ENCODE assay signal across 10 mouse cellular contexts in the genomic region with DNA sequence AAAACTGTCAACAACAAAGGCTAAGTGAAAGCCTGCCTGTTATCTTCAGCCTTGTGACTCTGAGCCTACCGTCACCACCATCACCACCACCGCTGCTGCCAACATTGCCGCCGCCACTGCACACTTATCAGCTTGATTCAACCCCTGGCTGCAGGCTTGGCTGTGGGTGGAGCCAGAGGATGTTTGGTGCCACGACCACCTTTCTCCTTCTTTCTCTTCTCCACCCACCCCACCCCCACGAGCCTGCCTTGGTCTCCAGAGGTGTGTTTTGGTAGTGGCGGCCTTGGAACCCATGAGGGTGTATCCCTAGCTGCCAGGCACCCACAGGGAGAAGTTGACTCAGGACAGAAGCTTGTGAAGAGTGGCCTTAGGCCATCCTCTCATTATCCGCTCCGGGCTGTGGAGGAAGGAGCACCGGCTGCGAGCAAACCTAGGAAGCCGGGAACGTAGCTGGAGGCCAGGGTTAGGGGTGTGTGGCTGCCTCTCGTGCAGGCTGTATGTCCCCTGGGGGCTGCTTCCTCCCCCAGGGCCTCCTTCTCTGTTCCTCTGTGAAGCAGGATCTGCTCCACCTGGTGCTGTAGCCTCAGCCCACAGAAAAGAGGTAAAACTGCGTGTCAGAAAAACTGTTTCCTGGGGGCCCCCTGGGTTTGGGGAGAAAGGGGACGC. TPM values are rescaled to one million over a fixed set of nuclear protein-coding genes. Genes with fewer than 3 reads are reported as not detected.
DNase-seq lines count a peak whose midpoint lies in the region; ATAC-seq and TF ChIP-seq lines count a peak whose summit lies in the region.
"Had no signal": no experiment of that assay in that cellular context is flagged by ENCODE, and none has a peak within 500 bp of the region (broad histone marks: within the 10 kb centered on the region; RNA-seq: fewer than 3 reads in every experiment).

No protein-coding gene starts in this region.

- WGBS in hindbrain, embryonic 10.5 days: 63% methylated on average over 16 of the region's 16 CpGs
- WGBS in hindbrain, embryonic 14.5 days: 66% methylated on average over 16 of the region's 16 CpGs
- WGBS in bone marrow, adult 2 months: 61% methylated on average over 16 of the region's 16 CpGs
- WGBS in hindbrain, embryonic 15.5 days: 61% methylated on average over 16 of the region's 16 CpGs

- no peaks in the 10 kb centered on the region for H3K9me3 ChIP-seq in hindbrain, embryonic 10.5 days
- H3K9me3 ChIP-seq in hindbrain, embryonic 14.5 days (ENCODE audit: control insufficient read depth, low read length): no peaks in the 10 kb centered on the region
- H3K9me3 ChIP-seq in hindbrain, embryonic 15.5 days: no peaks in the 10 kb centered on the region

- H3K36me3 ChIP-seq in hindbrain, embryonic 10.5 days: no peaks in the 10 kb centered on the region
- H3K36me3 ChIP-seq in hindbrain, embryonic 14.5 days (replicated peaks; ENCODE audit: control insufficient read depth, insufficient read depth): no peaks in the 10 kb centered on the region
- no peaks in the 10 kb centered on the region for H3K36me3 ChIP-seq in hindbrain, embryonic 15.5 days

- no peak for DNase-seq in hindbrain, embryonic 10.5 days (ENCODE audit: low spot score)
- DNase-seq in hindbrain, embryonic 14.5 days (ENCODE audit: low spot score): no peak
- DNase-seq in naive thymus-derived CD4-positive, alpha-beta T cell, adult 2 months (ENCODE audit: low read depth): peak; percentile 49
- no peak for DNase-seq in layer of hippocampus, adult 18-20 months (ENCODE audit: low spot score in 2 of 2)
- no peak for DNase-seq in layer of hippocampus, postnatal 25 days (ENCODE audit: extremely low spot score in 1 of 2, low spot score in 1 of 2)
- no peak for DNase-seq in left cerebral cortex, adult 11 months (ENCODE audit: low spot score)

- no peak for TF ChIP-seq POLR2A in bone marrow, adult 2 months (IDR thresholded peaks at IDR 0.05; ENCODE audit: borderline replicate concordance, control insufficient read depth, low read depth, low read length)

- peak overlapping the region; percentile 72 for H3K27ac ChIP-seq in hindbrain, embryonic 10.5 days
- no peak overlapping the region for H3K27ac ChIP-seq in hindbrain, embryonic 14.5 days
- H3K27ac ChIP-seq in bone marrow, adult 2 months (ENCODE audit: control insufficient read depth, insufficient read depth, low read depth, low read length, poor library complexity): peak overlapping the region; percentile 40; the same call in 1 of the 2 replicates
- peak overlapping the region; percentile 49; the same call in 1 of the 2 replicates for H3K27ac ChIP-seq in hindbrain, embryonic 15.5 days (replicated peaks)
- H3K27ac ChIP-seq: macrophage had no signal

- ATAC-seq in hindbrain, embryonic 14.5 days (ENCODE audit: low FRiP score): no peak
- no peak for ATAC-seq in hindbrain, embryonic 15.5 days (ENCODE audit: low FRiP score, low read depth)
- ATAC-seq: Patski had no signal

- H3K27me3 ChIP-seq in hindbrain, embryonic 10.5 days (ENCODE audit: insufficient read depth, poor library complexity, severe bottlenecking): peaks cover 35% of the 10 kb centered on the region; the same call in 1 of the 2 replicates
- H3K27me3 ChIP-seq in hindbrain, embryonic 14.5 days (ENCODE audit: control insufficient read depth, insufficient read depth, low read length): no peaks in the 10 kb centered on the region
- H3K27me3 ChIP-seq in hindbrain, embryonic 15.5 days: no peaks in the 10 kb centered on the region
- H3K27me3 ChIP-seq: Patski had no signal

- H3K9ac ChIP-seq in hindbrain, embryonic 14.5 days: no peak overlapping the region
- H3K9ac ChIP-seq in hindbrain, embryonic 15.5 days: no peak overlapping the region

- peaks cover 63% of the 10 kb centered on the region for H3K4me1 ChIP-seq in hindbrain, embryonic 10.5 days (replicated peaks)
- H3K4me1 ChIP-seq in hindbrain, embryonic 14.5 days (replicated peaks; ENCODE audit: control insufficient read depth, insufficient read depth, low read length): peaks cover 44% of the 10 kb centered on the region
- peaks cover 29% of the 10 kb centered on the region for H3K4me1 ChIP-seq in bone marrow, adult 2 months (ENCODE audit: control insufficient read depth, insufficient read depth, low read length)
- peaks cover 63% of the 10 kb centered on the region for H3K4me1 ChIP-seq in hindbrain, embryonic 15.5 days (replicated peaks)

- H3K4me2 ChIP-seq in hindbrain, embryonic 14.5 days (replicated peaks): no peak overlapping the region
- no peak overlapping the region for H3K4me2 ChIP-seq in hindbrain, embryonic 15.5 days

- no peak for TF ChIP-seq CTCF in bone marrow, adult 2 months (IDR thresholded peaks at IDR 0.05; ENCODE audit: control insufficient read depth, insufficient read depth, low read length)

- no peak overlapping the region for H3K4me3 ChIP-seq in hindbrain, embryonic 10.5 days
- no peak overlapping the region for H3K4me3 ChIP-seq in hindbrain, embryonic 14.5 days (replicated peaks; ENCODE audit: low read length)
- no peak overlapping the region for H3K4me3 ChIP-seq in bone marrow, adult 2 months (replicated peaks; ENCODE audit: control insufficient read depth, low read depth, low read length)
- H3K4me3 ChIP-seq in hindbrain, embryonic 15.5 days: no peak overlapping the region

RNA-seq across cellular contexts. Expression of gene Irf2bpl, which starts 54.9 kb away (rescaled TPM):
- polyA plus RNA-seq in hindbrain, embryonic 10.5 days (2016; fragmentation: Nextera tagmentation; extraction: Ambion mirVana): 20.3 and 34.2 TPM in 2 replicates
- polyA plus RNA-seq in hindbrain, embryonic 14.5 days (2014; fragmentation: Nextera tagmentation; extraction: Ambion mirVana): 64.5 and 65.5 TPM in 2 replicates
- polyA plus RNA-seq in bone marrow, adult 2 months (2011; ENCODE audit: insufficient read depth, insufficient read length, low replicate concordance, missing spikeins): 1.7 and 3.4 TPM in 2 replicates
- 72.9 and 87.3 TPM in 2 replicates for polyA plus RNA-seq in hindbrain, embryonic 15.5 days (2015; fragmentation: Nextera tagmentation; extraction: Ambion mirVana)
- total RNA-seq in layer of hippocampus, adult 18-20 months (2021): 10 to 100 TPM; 76.4 to 76.9 TPM
- 10 to 100 TPM; 68.0 to 70.8 TPM for total RNA-seq in layer of hippocampus, postnatal 25 days (2021)
